Mouse (Mus musculus): Measurements from ENCODE around the gene Prdm1.

DNA sequence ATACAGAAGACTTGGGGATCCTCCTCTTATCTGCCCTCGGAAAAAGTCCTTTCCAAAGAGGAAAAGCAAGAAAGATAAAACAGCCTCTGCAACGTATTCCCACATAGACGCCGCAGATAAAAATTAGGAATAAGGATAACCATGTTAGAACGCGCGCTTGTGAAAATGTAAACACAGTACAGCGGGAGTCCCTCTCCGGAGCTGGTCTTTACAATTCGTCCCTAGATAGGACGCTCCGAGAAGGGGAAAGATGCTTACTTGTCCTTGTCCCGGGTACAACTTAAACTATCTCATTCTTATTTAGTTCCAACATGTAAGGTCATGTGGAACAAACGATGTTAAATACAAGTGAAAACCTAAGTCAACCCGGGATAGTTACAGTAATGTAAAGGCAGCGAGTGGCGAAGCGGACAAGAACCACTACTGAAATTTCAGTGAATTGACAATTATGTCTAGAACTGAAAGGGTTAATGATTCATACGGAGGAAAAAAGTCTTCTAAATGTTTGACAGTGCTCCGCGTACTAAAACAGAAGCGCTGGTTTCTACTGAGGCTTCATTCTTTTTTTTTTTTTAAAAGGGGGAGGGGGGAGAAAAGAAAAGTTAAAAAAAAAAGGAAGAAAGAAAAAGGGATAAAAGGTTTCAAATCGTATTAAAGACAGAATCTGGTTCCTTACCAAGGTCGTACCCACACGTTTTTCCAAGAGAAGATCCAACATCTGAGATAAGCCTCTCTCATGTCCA lies 70.3 kb downstream of the Prdm1 start:
- TF ChIP-seq EP300 (IDR thresholded peaks at IDR 0.05; ENCODE audit: insufficient read depth, low read depth, low read length) = no peak
- no peak for TF ChIP-seq CTCF (IDR thresholded peaks at IDR 0.05; ENCODE audit: low read depth, low read length)
- no peak for TF ChIP-seq POLR2A (IDR thresholded peaks at IDR 0.05; ENCODE audit: insufficient read depth, low read length)
